Mouse (Mus musculus): ENCODE measurements around the gene Prps1l3. TPM values are rescaled to one million over a fixed set of nuclear protein-coding genes. Genes with fewer than 3 reads are reported as not detected.
A peak's percentile ranks its signal among the peaks of the same experiment; 100 is the strongest.

Prps1l3 gene
- polyA plus RNA-seq (2015; fragmentation: Nextera tagmentation; extraction: Ambion mirVana), result 41.9 and 42.4 TPM in 2 replicates

- peak within 1 kb of the TSS; percentile 86 for H3K27ac ChIP-seq
- no peaks in the 10 kb centered on the region for H3K9me3 ChIP-seq
- peak within 1 kb of the TSS; percentile 71 for H3K4me2 ChIP-seq (replicated peaks)
- no peaks in the 10 kb centered on the region for H3K27me3 ChIP-seq
- peak; percentile 97 for ATAC-seq
- H3K4me1 ChIP-seq (replicated peaks), result peaks cover 9% of the 10 kb centered on the region; the same call in 1 of the 2 replicates
- WGBS, result 1% methylated on average over 58 of the region's 58 CpGs
- no peaks in the 10 kb centered on the region for H3K36me3 ChIP-seq
- peak within 1 kb of the TSS; percentile 83 for H3K9ac ChIP-seq (replicated peaks)
- peak within 1 kb of the TSS; percentile 82 for H3K4me3 ChIP-seq (replicated peaks)
Measured at GRCm38 (mm10) chr12:57230192-57230706, at the start of gene Prps1l3, which contains the start of gene Mipol1. Gene Prps1l3, plus strand, starts transcription at chr12:57230412. Gene Mipol1, plus strand, starts transcription at chr12:57230427.

- WGBS, result 66% methylated on average over 2 of the region's 2 CpGs
- H3K9me3 ChIP-seq, result no peaks in the 10 kb centered on the region
- no peak overlapping the region for H3K4me2 ChIP-seq (replicated peaks)
- no peak for ATAC-seq
- no peak overlapping the region for H3K4me3 ChIP-seq (replicated peaks)
- H3K9ac ChIP-seq (replicated peaks), result no peak overlapping the region
- peaks cover 6% of the 10 kb centered on the region for H3K4me1 ChIP-seq (replicated peaks)
- no peak overlapping the region for H3K27ac ChIP-seq
- H3K36me3 ChIP-seq, result no peaks in the 10 kb centered on the region
- peaks cover 10% of the 10 kb centered on the region; the same call in 1 of the 2 replicates for H3K27me3 ChIP-seq
Measured at GRCm38 (mm10) chr12:57184401-57185147, 45.6 kb upstream of the Prps1l3 start.

DNA sequence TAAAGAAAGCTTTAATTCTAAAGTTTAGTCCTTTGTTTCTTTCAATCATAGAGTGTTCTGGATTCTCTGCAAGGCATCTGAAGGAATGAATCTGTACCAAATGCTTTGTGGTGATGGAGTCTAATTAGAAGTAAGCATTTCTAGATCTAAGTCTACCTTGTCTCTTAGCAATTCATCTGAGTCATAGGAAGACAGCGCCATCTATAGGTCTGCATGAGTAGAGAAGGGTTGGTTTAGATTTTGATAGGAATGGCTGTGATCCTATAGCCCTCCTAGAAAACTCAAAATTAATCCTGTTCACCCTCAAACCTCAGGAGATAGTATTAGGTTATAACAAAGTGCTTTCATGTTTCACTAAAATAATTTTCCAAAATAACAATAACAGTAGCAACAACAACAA, 44.7 kb upstream of the Prps1l3 start:
- no peak for ATAC-seq

GRCm38 (mm10) chr12:57186126-57186525, 44.1 kb upstream of the Prps1l3 start:
- no peak overlapping the region for H3K4me2 ChIP-seq (replicated peaks)
- no peak overlapping the region for H3K4me3 ChIP-seq (replicated peaks)
- no peaks in the 10 kb centered on the region for H3K36me3 ChIP-seq
- H3K27me3 ChIP-seq, result peaks cover 10% of the 10 kb centered on the region; the same call in 1 of the 2 replicates
- no peak overlapping the region for H3K27ac ChIP-seq
- 72% methylated on average over 2 of the region's 2 CpGs for WGBS
- H3K9ac ChIP-seq (replicated peaks), result no peak overlapping the region
- H3K4me1 ChIP-seq (replicated peaks), result no peaks in the 10 kb centered on the region
- no peak for ATAC-seq
- H3K9me3 ChIP-seq, result no peaks in the 10 kb centered on the region

More for the DNA sequence above, 44.7 kb upstream of the Prps1l3 start:
- Histone ChIP-seq H3K9me3 (no peaks in the 10 kb centered on the region), H3K36me3 (no peaks in the 10 kb centered on the region), H3K27me3 (peaks cover 10% of the 10 kb centered on the region; the same call in 1 of the 2 replicates), H3K4me3 (replicated peaks) (no peak overlapping the region), H3K4me2 (replicated peaks) (no peak overlapping the region), H3K4me1 (replicated peaks) (no peaks in the 10 kb centered on the region), H3K27ac (no peak overlapping the region), H3K9ac (replicated peaks) (no peak overlapping the region)
- 0% methylated on average over 1 of the region's 1 CpGs for WGBS

GRCm38 (mm10) chr12:57187032-57187431, 43.2 kb upstream of the Prps1l3 start:
- WGBS, result 89% methylated on average over 4 of the region's 4 CpGs
- Histone ChIP-seq H3K4me2 (replicated peaks) (no peak overlapping the region), H3K36me3 (no peaks in the 10 kb centered on the region), H3K4me1 (replicated peaks) (no peaks in the 10 kb centered on the region), H3K9me3 (no peaks in the 10 kb centered on the region), H3K27ac (no peak overlapping the region), H3K9ac (replicated peaks) (no peak overlapping the region), H3K27me3 (peaks cover 10% of the 10 kb centered on the region; the same call in 1 of the 2 replicates), H3K4me3 (replicated peaks) (no peak overlapping the region)
- no peak for ATAC-seq

DNA sequence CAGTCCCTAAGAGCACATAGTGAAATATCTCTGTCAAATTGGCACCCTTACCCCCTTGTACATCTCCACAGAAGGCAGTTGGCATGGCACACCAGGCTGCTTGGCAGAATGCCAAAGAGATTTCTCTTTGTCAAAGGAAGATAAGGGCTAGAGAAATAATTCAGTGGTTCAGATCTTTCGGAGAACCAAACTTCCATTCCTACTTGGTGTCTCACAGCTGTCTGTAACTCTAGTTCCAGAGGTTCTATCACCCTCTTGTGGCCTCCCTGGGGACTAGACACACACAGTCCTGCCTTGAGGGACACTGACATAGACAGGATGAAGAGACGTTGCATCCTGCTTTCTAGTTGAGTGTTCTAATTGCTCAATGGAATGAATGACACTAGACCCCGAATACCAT, 35.6 kb upstream of the Prps1l3 start:
- Histone ChIP-seq H3K27me3 (peaks cover 31% of the 10 kb centered on the region), H3K4me3 (replicated peaks) (no peak overlapping the region)
- ATAC-seq, result no peak

GRCm38 (mm10) chr12:57196286-57196607, 34.0 kb upstream of the Prps1l3 start:
- H3K9me3 ChIP-seq, result no peaks in the 10 kb centered on the region
- peaks cover 31% of the 10 kb centered on the region for H3K27me3 ChIP-seq
- H3K4me3 ChIP-seq (replicated peaks), result peak overlapping the region; percentile 50
- H3K4me1 ChIP-seq (replicated peaks), result peaks cover 12% of the 10 kb centered on the region
- H3K27ac ChIP-seq, result no peak overlapping the region
- H3K4me2 ChIP-seq (replicated peaks), result peak overlapping the region; percentile 84
- ATAC-seq, result no peak
- WGBS, result 3% methylated on average over 8 of the region's 8 CpGs
- no peaks in the 10 kb centered on the region for H3K36me3 ChIP-seq
- peak overlapping the region; percentile 59 for H3K9ac ChIP-seq (replicated peaks)

More for the DNA sequence above, 35.6 kb upstream of the Prps1l3 start:
- Histone ChIP-seq H3K27ac (no peak overlapping the region), H3K4me2 (replicated peaks) (no peak overlapping the region), H3K9me3 (no peaks in the 10 kb centered on the region), H3K9ac (replicated peaks) (no peak overlapping the region), H3K4me1 (replicated peaks) (peaks cover 12% of the 10 kb centered on the region), H3K36me3 (no peaks in the 10 kb centered on the region)
- WGBS, result 32% methylated on average over 3 of the region's 3 CpGs

GRCm38 (mm10) chr12:57196608-57197362, 33.4 kb upstream of the Prps1l3 start:
- Histone ChIP-seq H3K27ac (no peak overlapping the region), H3K9me3 (no peaks in the 10 kb centered on the region), H3K4me3 (replicated peaks) (peak overlapping the region; percentile 50), H3K4me1 (replicated peaks) (peaks cover 12% of the 10 kb centered on the region), H3K36me3 (no peaks in the 10 kb centered on the region), H3K27me3 (peaks cover 31% of the 10 kb centered on the region), H3K4me2 (replicated peaks) (peak overlapping the region; percentile 84), H3K9ac (replicated peaks) (peak overlapping the region; percentile 59)
- peak; percentile 72 for ATAC-seq
- under 1% methylated on average over 58 of the region's 59 CpGs for WGBS

DNA sequence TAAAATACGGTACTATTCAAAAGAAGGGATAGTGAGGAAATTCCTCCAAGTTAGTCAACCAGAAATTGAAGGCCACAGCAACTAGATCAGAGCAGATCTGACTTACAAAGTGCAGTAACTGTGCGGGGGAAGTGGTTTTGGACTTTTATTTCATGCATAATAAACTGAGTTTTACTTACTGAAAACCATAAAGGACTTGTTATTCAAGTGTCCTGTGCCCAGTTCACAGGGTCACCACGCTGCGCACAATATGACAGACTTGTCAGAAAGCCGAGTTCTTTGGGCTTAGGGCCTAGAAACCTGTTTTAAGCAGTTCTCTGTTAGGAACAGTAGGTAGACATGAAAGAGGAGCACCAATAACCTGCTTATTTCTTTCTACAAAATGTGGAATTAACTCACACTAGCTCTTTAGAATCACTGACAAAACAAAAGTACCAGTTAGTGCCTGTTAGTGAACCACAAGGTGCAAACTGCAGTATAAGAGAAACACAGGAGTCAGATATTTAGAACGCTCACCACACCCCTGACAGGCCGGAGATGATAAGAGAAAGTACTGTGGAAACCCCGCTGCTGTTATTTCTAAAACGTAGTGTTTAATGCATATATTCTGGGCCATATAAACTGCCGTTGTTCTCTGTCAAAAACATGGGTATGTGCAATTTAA, 32.7 kb upstream of the Prps1l3 start, which contains the start of gene Slc25a21:
Slc25a21 (minus strand) TSS at position 110 of the 664 bp plus-strand sequence.
- WGBS, result 45% methylated on average over 10 of the region's 10 CpGs
- peaks cover 29% of the 10 kb centered on the region for H3K27me3 ChIP-seq
- H3K4me1 ChIP-seq (replicated peaks), result peaks cover 12% of the 10 kb centered on the region
- no peaks in the 10 kb centered on the region for H3K36me3 ChIP-seq
- H3K4me2 ChIP-seq (replicated peaks), result peak within 1 kb of the TSS; percentile 84
- H3K9me3 ChIP-seq, result no peaks in the 10 kb centered on the region
- no peak for ATAC-seq
- peak within 1 kb of the TSS; percentile 59 for H3K9ac ChIP-seq (replicated peaks)
- peak within 1 kb of the TSS; percentile 50 for H3K4me3 ChIP-seq (replicated peaks)
- H3K27ac ChIP-seq, result no peak within 1 kb of the TSS

DNA sequence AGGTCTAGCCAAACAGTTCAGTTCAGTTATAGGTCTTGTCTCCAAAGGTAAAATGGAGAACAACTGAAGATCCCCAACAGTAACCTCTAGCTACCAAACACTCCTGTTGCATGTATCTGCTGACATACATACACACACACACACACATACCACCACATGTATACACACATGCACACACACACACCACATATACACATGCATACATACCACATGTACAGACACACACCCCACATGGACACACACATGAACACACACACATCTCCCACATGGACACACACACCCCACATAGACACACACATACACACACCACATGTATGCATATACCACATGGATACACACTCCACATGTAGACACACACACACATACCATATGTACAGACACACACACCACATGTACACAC, 31.9 kb upstream of the Prps1l3 start:
- H3K27me3 ChIP-seq, result peaks cover 28% of the 10 kb centered on the region
- H3K36me3 ChIP-seq, result no peaks in the 10 kb centered on the region
- no peaks in the 10 kb centered on the region for H3K9me3 ChIP-seq
- H3K4me2 ChIP-seq (replicated peaks), result no peak overlapping the region
- H3K9ac ChIP-seq (replicated peaks), result no peak overlapping the region
- peak; percentile 48; the same call in 1 of the 2 replicates for ATAC-seq
- no peak overlapping the region for H3K27ac ChIP-seq
- no peak overlapping the region for H3K4me3 ChIP-seq (replicated peaks)
- peaks cover 12% of the 10 kb centered on the region for H3K4me1 ChIP-seq (replicated peaks)

- Histone ChIP-seq H3K27ac (no peak overlapping the region), H3K9ac (replicated peaks) (no peak overlapping the region), H3K4me1 (replicated peaks) (peaks cover 12% of the 10 kb centered on the region), H3K4me3 (replicated peaks) (no peak overlapping the region), H3K4me2 (replicated peaks) (no peak overlapping the region), H3K9me3 (no peaks in the 10 kb centered on the region), H3K27me3 (peaks cover 27% of the 10 kb centered on the region), H3K36me3 (no peaks in the 10 kb centered on the region)
- ATAC-seq, result no peak
- 97% methylated on average over 2 of the region's 2 CpGs for WGBS
Measured at GRCm38 (mm10) chr12:57199427-57199826, 30.8 kb upstream of the Prps1l3 start.

Data from midbrain, embryonic 13.5 days (tissue).